Mouse (Mus musculus) cortical plate, adult 2 months (tissue): Measurements from ENCODE around the gene Tpst2.

Experiments
- CTCF ChIP-seq: fragments of 200-500 bp; IDR thresholded peaks from 2 replicates; pipeline ENCODE4 v1.5.1; 2011; ENCODE audit warnings: mild to moderate bottlenecking, control low read depth, low read length; ENCODE audit not compliant: insufficient read depth; ENCODE audit errors: extremely low read depth
- POLR2A ChIP-seq: fragments of 200-500 bp; IDR thresholded peaks from 2 replicates; pipeline ENCODE4 v1.6.1; 2011; ENCODE audit warnings: mild to moderate bottlenecking, low read length, control low read depth; ENCODE audit not compliant: insufficient read depth; ENCODE audit errors: extremely low read depth

DNA sequence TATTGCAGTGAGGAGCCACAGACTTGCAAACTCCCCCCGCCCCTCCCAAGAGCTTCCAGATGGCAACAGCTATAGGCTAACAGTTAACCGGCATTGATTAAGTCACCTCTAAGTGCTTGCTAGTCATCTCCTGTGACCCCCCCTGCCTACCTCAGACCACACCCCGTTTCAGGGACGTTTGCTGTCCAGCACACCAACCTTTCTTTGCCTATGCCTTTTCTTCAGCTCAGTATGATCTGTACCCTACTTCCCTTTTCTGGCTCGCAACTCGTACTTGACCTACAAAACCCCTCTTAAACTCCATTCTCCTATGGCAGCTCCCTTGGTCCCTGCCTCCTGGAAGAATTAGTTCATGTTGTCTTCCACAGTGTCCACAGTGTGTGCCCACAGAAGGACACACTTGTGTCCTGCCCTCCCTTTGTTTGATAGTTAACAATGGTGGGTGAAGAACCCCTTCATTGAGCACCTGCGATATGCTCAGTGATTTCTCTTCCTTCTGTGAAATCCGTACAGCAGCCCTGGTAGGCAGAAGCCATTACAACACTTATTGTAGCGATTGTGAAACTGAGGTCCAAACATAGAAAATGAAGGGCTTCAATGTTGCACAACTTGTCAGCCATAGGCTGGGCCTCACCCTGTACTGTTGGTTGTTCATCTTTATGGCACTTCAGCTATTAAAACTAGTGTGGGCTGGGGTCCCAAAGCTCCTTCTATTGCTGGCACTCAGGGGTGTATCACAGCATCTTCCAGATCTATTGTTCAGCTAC, 10.3 kb upstream of the Tpst2 start:
- TF ChIP-seq CTCF (no peak), POLR2A (no peak)
